Mouse (Mus musculus): ENCODE data around the gene Icmt. TPM values are rescaled to one million over a fixed set of nuclear protein-coding genes. Genes with fewer than 3 reads are reported as not detected.

Gene Icmt
- polyA plus RNA-seq, 1 experiment from 2014 or later, result 20.3 TPM

DNA sequence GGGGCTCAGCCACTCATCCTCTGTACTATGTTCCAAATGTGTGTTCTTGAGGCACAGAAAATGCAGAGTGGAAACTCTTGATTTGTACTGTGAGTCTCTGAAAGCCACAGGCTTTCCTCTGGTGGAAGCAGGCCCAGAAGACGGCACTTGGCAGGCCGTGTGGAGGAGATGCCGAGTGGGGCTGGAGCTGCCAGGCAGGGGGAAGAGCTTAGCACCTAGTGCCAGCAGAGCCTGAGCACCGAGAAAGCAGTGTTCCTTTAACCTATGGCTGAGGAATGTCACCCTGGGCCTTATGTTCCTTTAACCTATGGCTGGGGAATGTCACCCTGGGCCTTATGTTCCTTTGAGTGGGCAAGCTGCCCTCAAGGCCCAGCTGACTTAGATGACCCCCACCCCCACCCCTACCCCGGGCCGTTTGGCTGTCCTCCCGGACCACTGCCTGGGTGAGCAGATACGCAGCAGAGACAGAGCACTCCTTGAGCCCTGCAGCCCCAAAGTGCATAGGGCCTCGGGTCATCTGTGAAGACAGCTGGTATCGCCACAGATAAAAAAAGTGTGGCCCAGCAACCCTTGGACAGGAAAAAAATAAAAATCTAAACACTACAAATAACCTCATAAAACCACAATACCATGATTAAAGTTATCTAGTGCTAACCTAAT, 30.7 kb upstream of the Icmt start:
- no peak overlapping the region for H3K4me2 ChIP-seq
- WGBS, result 71% methylated on average over 10 of the region's 10 CpGs
- no peak overlapping the region for H3K4me3 ChIP-seq (replicated peaks)
- no peak overlapping the region; the same call in 1 of the 2 replicates for H3K9ac ChIP-seq
- peaks cover 6% of the 10 kb centered on the region; the same call in 1 of the 2 replicates for H3K36me3 ChIP-seq (replicated peaks)
- 0 out of 2 replicates have a peak, but pooled peaks cover 4% of the 10 kb centered on the region for H3K27me3 ChIP-seq
- no peak for ATAC-seq (ENCODE audit: low FRiP score)
- H3K4me1 ChIP-seq, result peaks cover 15% of the 10 kb centered on the region
- H3K27ac ChIP-seq, result no peak overlapping the region
- no peaks in the 10 kb centered on the region for H3K9me3 ChIP-seq

DNA sequence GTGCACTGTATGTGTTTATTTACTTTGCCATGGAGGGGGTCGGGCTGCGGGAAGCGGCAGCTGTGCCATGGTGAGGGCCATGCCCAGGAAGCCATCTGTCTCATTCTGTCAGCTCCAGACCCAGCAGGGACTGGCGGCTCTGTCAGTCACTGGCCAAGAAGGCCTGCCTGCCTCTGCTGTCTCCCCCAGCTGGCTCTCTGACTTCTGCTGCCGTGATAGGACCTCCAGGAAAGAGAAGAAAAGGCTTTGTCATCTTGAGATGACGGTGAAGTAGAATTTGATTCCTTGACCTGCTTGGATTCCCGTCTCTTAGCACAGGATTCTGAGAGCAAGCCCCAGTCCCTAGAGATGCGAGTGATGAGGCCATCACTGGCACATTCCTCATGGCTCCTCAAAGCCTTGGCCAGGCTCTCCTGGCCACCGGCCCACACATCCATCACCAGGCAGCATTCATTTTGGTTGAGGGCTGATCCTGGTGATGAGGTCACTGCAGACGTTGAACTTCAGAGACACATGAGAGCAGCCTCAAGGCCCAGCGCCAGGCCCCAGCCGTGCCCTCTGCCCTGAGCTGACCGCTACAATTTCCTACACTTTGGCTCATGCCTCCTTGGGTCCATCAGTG, 29.2 kb upstream of the Icmt start:
- ATAC-seq (ENCODE audit: low FRiP score), result no peak
- 86% methylated on average over 13 of the region's 13 CpGs for WGBS
- peaks cover 3% of the 10 kb centered on the region; the same call in 1 of the 2 replicates for H3K36me3 ChIP-seq (replicated peaks)
- H3K27me3 ChIP-seq, result peaks cover 11% of the 10 kb centered on the region; the same call in 1 of the 2 replicates
- H3K27ac ChIP-seq, result peak overlapping the region; percentile 3; the same call in 1 of the 2 replicates
- H3K4me2 ChIP-seq, result no peak overlapping the region
- H3K4me3 ChIP-seq (replicated peaks), result no peak overlapping the region
- no peaks in the 10 kb centered on the region for H3K9me3 ChIP-seq
- no peak overlapping the region for H3K9ac ChIP-seq
- H3K4me1 ChIP-seq, result peaks cover 20% of the 10 kb centered on the region

DNA sequence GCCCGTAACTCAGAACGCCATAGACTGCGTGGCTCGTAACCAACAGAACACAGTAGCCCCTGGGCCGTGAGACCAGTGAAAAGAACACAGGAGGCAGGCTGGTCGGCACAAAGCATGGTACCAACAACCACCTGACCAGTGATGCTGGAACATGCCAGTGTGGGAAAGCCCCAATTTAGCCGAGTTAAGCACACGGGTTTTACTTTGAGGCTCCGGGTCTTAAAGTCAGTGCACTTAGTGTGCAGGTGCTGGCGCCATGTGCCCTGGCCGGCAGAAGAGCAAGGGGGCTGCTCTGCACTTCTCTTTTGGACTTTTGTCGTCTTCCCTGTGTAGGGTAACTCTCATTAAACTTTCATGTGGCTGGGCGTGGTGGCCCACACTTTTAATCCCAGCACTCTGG, 27.1 kb upstream of the Icmt start:
- WGBS, result 87% methylated on average over 13 of the region's 13 CpGs
- no peak for ATAC-seq (ENCODE audit: low FRiP score)
- no peak overlapping the region for H3K9ac ChIP-seq
- no peak overlapping the region for H3K27ac ChIP-seq
- H3K9me3 ChIP-seq, result no peaks in the 10 kb centered on the region
- H3K4me3 ChIP-seq (replicated peaks), result no peak overlapping the region
- H3K4me2 ChIP-seq, result no peak overlapping the region
- peaks cover 32% of the 10 kb centered on the region for H3K27me3 ChIP-seq
- H3K36me3 ChIP-seq (replicated peaks), result peaks cover under 1% of the 10 kb centered on the region; the same call in 1 of the 2 replicates
- H3K4me1 ChIP-seq, result peaks cover 31% of the 10 kb centered on the region

DNA sequence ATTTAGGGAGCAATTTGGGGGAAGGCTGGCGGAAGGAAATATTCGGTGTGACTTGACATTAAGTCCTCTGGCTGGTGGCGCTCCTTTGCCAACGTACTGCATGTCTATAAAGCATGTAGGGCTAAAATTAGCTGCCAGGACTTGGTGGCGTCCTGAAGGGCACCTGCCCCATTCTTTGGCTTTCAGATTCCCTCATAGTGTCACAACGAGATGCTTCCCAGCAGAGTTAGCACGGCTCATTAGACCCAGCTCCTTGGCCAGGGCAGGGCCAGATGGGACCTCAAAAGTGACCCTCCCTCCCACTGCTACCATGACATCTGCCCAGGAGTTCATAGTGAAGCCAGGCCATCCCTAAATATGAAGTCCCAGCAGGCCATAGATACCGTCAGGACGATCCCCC, 26.4 kb upstream of the Icmt start:
- no peak for ATAC-seq (ENCODE audit: low FRiP score)
- H3K27ac ChIP-seq, result no peak overlapping the region
- no peaks in the 10 kb centered on the region for H3K9me3 ChIP-seq
- no peak overlapping the region for H3K4me3 ChIP-seq (replicated peaks)
- H3K4me1 ChIP-seq, result peaks cover 32% of the 10 kb centered on the region
- 76% methylated on average over 9 of the region's 9 CpGs for WGBS
- H3K9ac ChIP-seq, result no peak overlapping the region
- no peak overlapping the region for H3K4me2 ChIP-seq
- H3K27me3 ChIP-seq, result peaks cover 38% of the 10 kb centered on the region
- no peaks in the 10 kb centered on the region; the same call in 1 of the 2 replicates for H3K36me3 ChIP-seq (replicated peaks)

DNA sequence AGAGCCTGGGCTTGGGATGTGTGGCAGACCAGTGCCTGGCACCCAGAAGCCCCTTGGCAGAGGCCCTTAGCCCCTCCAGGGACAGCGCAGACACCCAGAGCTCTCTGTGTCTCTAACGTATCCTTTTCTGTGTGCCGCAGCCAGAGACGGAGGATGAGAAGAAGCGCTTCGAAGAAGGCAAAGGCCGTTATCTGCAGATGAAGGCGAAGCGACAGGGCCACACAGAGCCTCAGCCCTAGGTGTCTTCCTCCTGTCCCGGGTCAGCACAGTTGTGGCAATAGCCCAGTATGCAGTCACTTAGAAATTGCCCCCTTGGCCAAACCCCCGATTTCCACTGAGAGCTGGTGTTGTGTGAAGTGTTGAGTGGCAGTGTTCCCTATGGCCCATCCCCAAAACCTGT, 25.7 kb upstream of the Icmt start:
- Histone ChIP-seq H3K27ac (no peak overlapping the region), H3K9me3 (no peaks in the 10 kb centered on the region), H3K36me3 (replicated peaks) (no peaks in the 10 kb centered on the region; the same call in 1 of the 2 replicates), H3K4me3 (replicated peaks) (no peak overlapping the region), H3K27me3 (peaks cover 45% of the 10 kb centered on the region), H3K9ac (no peak overlapping the region), H3K4me2 (no peak overlapping the region), H3K4me1 (peaks cover 32% of the 10 kb centered on the region)
- 94% methylated on average over 11 of the region's 11 CpGs for WGBS
- no peak for ATAC-seq (ENCODE audit: low FRiP score)

DNA sequence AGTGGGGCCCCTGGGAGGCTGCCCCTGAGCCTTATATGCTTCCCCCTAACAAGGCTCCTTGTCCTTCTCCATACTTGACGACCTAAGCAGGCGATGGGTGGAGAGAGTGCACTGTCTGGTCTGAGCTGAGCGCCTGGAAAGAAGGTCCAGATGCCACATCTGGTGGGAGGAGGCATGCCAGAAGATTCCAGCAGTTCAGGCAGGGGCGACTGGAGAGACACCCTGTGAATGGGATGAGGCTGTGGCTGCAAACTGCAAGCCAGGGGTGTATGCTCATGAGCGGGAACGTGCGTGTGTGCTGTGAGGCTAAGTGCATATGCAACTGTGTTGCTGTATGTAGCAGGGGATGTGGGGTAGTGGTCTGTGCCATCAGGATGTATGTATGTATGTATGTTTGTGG, 25.0 kb upstream of the Icmt start:
- ATAC-seq (ENCODE audit: low FRiP score), result no peak
- peaks cover 32% of the 10 kb centered on the region for H3K4me1 ChIP-seq
- H3K27me3 ChIP-seq, result peaks cover 52% of the 10 kb centered on the region
- no peak overlapping the region for H3K27ac ChIP-seq
- no peaks in the 10 kb centered on the region for H3K9me3 ChIP-seq
- H3K4me3 ChIP-seq (replicated peaks), result no peak overlapping the region
- H3K9ac ChIP-seq, result no peak overlapping the region
- no peak overlapping the region for H3K4me2 ChIP-seq
- no peaks in the 10 kb centered on the region; the same call in 1 of the 2 replicates for H3K36me3 ChIP-seq (replicated peaks)
- 80% methylated on average over 7 of the region's 7 CpGs for WGBS

DNA sequence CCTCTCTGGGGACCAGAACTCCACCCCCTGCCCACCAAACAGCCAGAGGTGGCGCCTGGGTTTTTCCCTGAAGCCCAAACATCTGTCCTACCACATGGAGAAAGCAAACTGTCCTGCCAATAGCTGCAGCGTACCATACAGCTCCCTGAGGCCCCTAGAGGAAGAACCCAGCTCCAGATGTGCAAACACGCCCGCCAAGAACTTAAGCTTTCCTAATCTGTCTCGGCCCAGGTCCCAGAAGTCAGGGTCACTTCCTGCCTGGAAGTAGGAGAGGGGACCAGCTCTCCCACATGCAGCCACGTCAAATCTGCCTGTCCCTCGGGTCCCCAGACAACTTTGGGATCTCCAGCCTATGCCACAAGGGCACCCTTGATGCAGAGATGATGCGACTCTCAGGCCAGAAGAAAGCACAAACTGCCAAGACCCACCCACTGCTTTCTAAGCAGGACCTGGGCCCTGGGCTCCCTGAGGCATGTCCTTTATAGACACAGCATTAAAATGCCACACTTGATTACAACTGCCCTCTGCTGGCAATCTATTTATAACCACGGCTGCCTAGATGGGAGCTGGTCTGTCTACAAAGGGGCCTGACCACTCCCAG, 24.5 kb upstream of the Icmt start:
- Histone ChIP-seq H3K9ac (no peak overlapping the region), H3K4me1 (peaks cover 32% of the 10 kb centered on the region), H3K4me3 (replicated peaks) (no peak overlapping the region), H3K4me2 (no peak overlapping the region), H3K27me3 (peaks cover 53% of the 10 kb centered on the region), H3K36me3 (replicated peaks) (no peaks in the 10 kb centered on the region; the same call in 1 of the 2 replicates), H3K9me3 (no peaks in the 10 kb centered on the region), H3K27ac (peak overlapping the region; percentile 36; the same call in 1 of the 2 replicates)
- 35% methylated on average over 9 of the region's 9 CpGs for WGBS
- ATAC-seq (ENCODE audit: low FRiP score), result 0 out of 2 replicates have a peak, but pooled peaks have one; percentile 12

DNA sequence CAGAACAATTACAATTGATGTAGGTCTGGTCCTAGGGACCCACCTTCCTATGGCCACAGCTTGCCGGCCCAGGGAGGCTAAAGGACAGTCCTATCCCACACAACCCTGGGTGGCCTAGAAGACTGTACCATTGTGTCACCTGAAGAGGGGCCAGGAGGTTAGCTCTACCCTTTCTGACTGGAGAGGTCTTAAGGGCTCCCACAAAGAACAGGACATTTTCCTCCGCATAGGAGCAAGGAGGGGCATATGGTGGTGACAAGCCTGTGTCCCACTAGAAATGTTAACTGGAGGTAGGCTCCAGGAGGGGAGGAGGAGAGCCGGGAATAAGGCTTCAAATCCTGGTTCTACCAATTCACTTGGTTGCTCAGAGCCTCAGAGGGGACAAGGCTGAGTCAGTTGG, 23.8 kb upstream of the Icmt start:
- 21% methylated on average over 3 of the region's 3 CpGs for WGBS
- Histone ChIP-seq H3K4me2 (peak overlapping the region; percentile 97), H3K9ac (no peak overlapping the region), H3K36me3 (replicated peaks) (no peaks in the 10 kb centered on the region; the same call in 1 of the 2 replicates), H3K9me3 (no peaks in the 10 kb centered on the region), H3K4me3 (replicated peaks) (no peak overlapping the region), H3K27me3 (peaks cover 55% of the 10 kb centered on the region), H3K27ac (peak overlapping the region; percentile 26; the same call in 1 of the 2 replicates), H3K4me1 (peaks cover 32% of the 10 kb centered on the region)
- 0 out of 2 replicates have a peak, but pooled peaks have one; percentile 4 for ATAC-seq (ENCODE audit: low FRiP score)

DNA sequence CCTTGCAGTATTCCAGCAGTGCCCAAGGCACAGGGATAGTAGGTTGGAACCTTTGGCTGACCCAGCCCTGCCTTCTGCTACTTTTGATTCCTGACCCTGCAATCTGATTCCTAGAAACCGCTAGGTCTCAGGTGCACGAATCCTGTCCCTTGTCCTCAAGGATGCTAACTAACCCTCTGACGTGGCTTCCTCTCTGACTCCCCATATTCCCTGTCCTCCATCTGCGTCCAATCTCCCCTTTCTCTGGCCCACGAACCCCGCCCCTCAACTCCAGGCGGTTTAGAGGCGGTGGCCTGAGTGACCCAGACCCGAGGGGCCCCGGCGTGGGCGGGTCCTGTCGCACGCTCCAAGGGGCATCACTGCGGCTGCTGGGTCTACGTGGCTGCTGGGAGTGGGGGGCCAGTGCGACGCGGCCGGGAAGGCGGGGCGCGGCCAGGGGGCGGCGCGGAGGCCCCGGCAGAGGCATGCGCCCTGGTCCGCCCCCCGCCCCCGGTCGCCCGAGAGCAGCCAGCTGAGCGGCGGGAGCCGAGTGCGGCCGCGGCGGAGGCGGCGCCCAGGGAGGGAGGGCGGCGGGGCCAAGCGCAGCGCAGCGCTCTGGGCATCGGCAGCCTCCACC, 23.3 kb upstream of the Icmt start, which contains the start of gene Gpr153:
Gene Gpr153, plus strand, starts transcription at position 612 of the 616 bp plus-strand sequence.
- H3K36me3 ChIP-seq (replicated peaks), result no peaks in the 10 kb centered on the region; the same call in 1 of the 2 replicates
- peak; percentile 63 for ATAC-seq (ENCODE audit: low FRiP score)
- peak within 1 kb of the TSS; percentile 75 for H3K9ac ChIP-seq
- peak within 1 kb of the TSS; percentile 58 for H3K4me3 ChIP-seq (replicated peaks)
- H3K4me1 ChIP-seq, result peaks cover 32% of the 10 kb centered on the region
- no peaks in the 10 kb centered on the region for H3K9me3 ChIP-seq
- peak within 1 kb of the TSS; percentile 97 for H3K4me2 ChIP-seq
- peak within 1 kb of the TSS; percentile 26 for H3K27ac ChIP-seq
- H3K27me3 ChIP-seq, result peaks cover 55% of the 10 kb centered on the region
- WGBS, result 1% methylated on average over 33 of the region's 48 CpGs

DNA sequence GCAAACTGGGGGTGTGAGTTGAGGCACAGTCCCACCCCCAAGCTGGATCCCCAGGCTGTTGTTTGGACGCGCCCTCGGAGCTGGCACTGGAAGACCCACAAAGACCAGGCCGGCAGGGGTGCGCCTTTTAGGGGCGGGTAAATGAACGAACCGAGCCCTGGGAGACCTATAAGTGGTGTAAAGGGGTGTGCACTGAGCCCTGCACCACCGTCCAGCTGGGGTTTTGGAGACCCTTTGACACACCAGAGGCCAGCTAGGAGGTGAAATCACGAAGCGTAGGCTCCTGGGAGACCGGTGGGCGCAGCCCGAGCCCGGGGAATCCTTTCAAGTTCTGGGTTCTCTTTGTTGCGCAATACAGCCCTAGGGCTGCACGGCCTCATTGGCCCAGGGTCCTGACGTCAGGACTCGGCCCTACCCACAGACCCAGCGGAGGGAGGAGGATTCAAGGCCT, 22.3 kb upstream of the Icmt start:
- Histone ChIP-seq H3K4me3 (replicated peaks) (peak overlapping the region; percentile 58), H3K27me3 (peaks cover 64% of the 10 kb centered on the region), H3K9me3 (no peaks in the 10 kb centered on the region), H3K4me2 (peak overlapping the region; percentile 97), H3K27ac (no peak overlapping the region), H3K9ac (peak overlapping the region; percentile 75), H3K4me1 (peaks cover 32% of the 10 kb centered on the region), H3K36me3 (replicated peaks) (no peaks in the 10 kb centered on the region; the same call in 1 of the 2 replicates)
- WGBS, result 2% methylated on average over 20 of the region's 20 CpGs
- peak; percentile 61; the same call in 1 of the 2 replicates for ATAC-seq (ENCODE audit: low FRiP score)

DNA sequence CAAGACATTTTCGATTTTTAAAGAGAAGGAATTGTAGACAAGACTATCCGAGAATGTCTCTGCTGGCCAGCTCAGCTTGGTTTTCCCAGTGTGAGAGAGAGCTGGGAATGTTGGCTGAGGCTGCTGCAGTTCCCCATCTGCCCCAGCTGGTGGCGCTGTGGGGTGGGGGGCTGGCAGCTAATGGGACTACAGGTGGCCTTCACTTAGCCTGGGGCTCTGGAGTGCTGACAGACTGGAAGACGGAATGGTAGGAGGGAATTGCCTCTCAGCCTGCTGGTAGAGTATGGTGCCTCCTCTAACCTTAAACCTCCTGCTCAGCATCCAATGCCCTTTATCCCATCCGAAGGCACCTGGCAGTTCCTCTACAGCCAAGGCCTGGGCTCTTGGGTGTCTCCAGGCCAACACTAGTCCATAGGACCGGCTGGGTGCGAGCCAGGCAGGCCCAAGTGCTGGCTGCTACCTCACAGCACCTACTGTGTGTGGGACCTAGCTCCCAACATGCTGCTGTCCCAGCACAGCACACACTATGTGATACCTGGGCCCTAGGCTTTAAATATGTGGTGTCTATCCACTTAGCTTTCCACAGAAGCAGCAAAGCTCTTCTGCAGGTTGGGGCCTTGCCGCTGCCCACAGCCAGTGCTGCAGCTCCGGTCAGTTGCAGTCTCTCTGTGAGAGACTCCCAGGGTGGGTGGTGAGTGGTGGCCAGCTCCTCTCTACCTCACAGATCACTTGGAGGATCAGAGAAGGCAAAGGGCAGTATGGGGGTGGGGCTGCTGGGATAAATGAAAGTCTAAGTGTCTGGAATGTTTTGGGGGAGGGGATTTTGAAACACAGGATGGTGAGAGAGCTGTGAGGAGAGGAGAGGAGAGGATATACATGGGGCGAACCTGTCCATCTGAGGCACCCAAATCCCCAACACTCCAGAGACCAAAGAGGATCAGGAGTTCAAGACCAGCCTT, 20.4 kb upstream of the Icmt start:
- Histone ChIP-seq H3K4me3 (replicated peaks) (no peak overlapping the region), H3K27me3 (peaks cover 79% of the 10 kb centered on the region), H3K36me3 (replicated peaks) (no peaks in the 10 kb centered on the region; the same call in 1 of the 2 replicates), H3K9ac (no peak overlapping the region), H3K27ac (no peak overlapping the region), H3K9me3 (no peaks in the 10 kb centered on the region), H3K4me2 (no peak overlapping the region), H3K4me1 (peaks cover 32% of the 10 kb centered on the region)
- WGBS, result 55% methylated on average over 10 of the region's 10 CpGs
- no peak for ATAC-seq (ENCODE audit: low FRiP score)

All from forebrain, embryonic 12.5 days (tissue).